ENCODE assay signal across 14 mouse cellular contexts in the genomic region with DNA sequence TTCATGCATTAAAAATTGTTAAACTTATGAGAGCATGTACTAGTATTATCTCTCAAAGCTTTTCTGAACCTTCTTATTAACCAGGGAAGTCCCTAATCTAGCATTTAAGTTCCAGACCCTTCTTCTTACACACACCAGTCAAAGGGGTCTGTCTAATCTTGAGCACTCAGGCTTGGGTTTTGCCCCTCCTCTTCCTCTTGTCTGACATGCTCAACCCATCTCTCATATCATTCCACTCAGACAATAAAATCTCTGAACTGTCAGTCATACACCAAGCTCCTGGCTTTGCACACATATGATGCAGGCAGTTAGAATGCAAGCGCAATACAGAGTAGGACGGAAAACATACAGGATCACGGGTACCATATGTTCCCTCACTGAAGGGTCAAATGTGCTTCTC. TPM values are rescaled to one million over a fixed set of nuclear protein-coding genes. Genes with fewer than 3 reads are reported as not detected.
"Had no signal": no experiment of that assay in that cellular context is flagged by ENCODE, and none has a peak within 500 bp of the region (broad histone marks: within the 10 kb centered on the region; RNA-seq: fewer than 3 reads in every experiment).

No protein-coding gene starts in this region.

- H3K9me3 ChIP-seq: kidney, embryonic 15.5 days; limb, embryonic 10.5 days; megakaryocyte, embryonic 14.5 days; midbrain, embryonic 13.5 days; neural tube, embryonic 15.5 days had no signal

- DNase-seq: kidney, adult 2 months; kidney, postnatal 14 days; lung, adult 2 months; lung, postnatal 4 days; thymus, postnatal 4 days had no signal

- ATAC-seq: intestine, embryonic 16.5 days; lung, postnatal 0 days; midbrain, embryonic 13.5 days had no signal

- H3K27me3 ChIP-seq: kidney, embryonic 15.5 days; megakaryocyte, embryonic 14.5 days; midbrain, embryonic 13.5 days; neural tube, embryonic 15.5 days had no signal

- H3K9ac ChIP-seq: kidney, embryonic 15.5 days; midbrain, embryonic 13.5 days; neural tube, embryonic 15.5 days had no signal

- H3K27ac ChIP-seq: kidney, embryonic 15.5 days; limb, embryonic 10.5 days; midbrain, embryonic 13.5 days; neural tube, embryonic 15.5 days; stomach, postnatal 0 days had no signal

- H3K36me3 ChIP-seq: kidney, embryonic 15.5 days; limb, embryonic 10.5 days; midbrain, embryonic 13.5 days; neural tube, embryonic 15.5 days had no signal

- H3K4me2 ChIP-seq: kidney, embryonic 15.5 days; midbrain, embryonic 13.5 days; neural tube, embryonic 15.5 days had no signal

- H3K4me1 ChIP-seq: kidney, embryonic 15.5 days; limb, embryonic 10.5 days; megakaryocyte, embryonic 14.5 days; midbrain, embryonic 13.5 days; neural tube, embryonic 15.5 days had no signal

- H3K4me3 ChIP-seq: kidney, embryonic 15.5 days; limb, embryonic 10.5 days; megakaryocyte, embryonic 14.5 days; midbrain, embryonic 13.5 days; myocyte; neural tube, embryonic 15.5 days had no signal

RNA-seq across cellular contexts. Expression of gene Syt14, which starts 48.4 kb away (rescaled TPM):
- polyA plus RNA-seq: myocyte had no signal
